Mouse (Mus musculus): Measurements from ENCODE around the gene Clip4. TPM values are rescaled to one million over a fixed set of nuclear protein-coding genes. Genes with fewer than 3 reads are reported as not detected.

Clip4 gene
- polyA plus RNA-seq, 2 experiments, result 0.14 to 0.17 TPM

DNA sequence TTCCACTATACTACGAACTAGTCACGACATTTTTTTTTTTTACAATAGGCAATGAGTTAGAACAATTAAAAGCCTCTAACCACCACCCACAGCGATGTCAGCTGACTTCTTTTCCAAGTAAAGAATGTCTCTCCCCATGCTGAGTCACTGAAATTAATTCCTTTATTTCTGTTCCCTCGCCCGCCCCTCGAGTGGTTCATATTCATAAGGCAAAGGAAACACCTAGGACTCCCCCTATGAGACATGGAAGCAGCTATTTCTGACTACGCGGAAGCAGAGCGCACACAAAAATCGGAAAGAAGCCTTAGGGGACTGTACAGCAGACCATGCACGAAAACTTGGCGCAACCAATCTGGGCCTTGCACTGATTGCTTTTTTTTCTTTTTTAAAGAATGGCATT lies 100.6 kb downstream of the Clip4 start:
- ATAC-seq (ENCODE audit: insufficient read depth) (no peak), DNase-seq (ENCODE audit: low read depth in 3 of 3, low spot score in 3 of 3) (no peak)
- Histone ChIP-seq H3K9ac (replicated peaks) (no peak overlapping the region), H3K4me3 (ENCODE audit: insufficient read depth in 1 of 2, low read depth in 2 of 2, low read length in 2 of 2) (no peak overlapping the region), H3K4me1 (replicated peaks; ENCODE audit: control insufficient read depth in 2 of 2, insufficient read depth in 2 of 2, low read length in 1 of 2) (no peaks in the 10 kb centered on the region), H3K27me3 (ENCODE audit: control insufficient read depth, insufficient read depth, low read length) (peaks cover 8% of the 10 kb centered on the region), H3K27ac (no peak overlapping the region), H3K36me3 (replicated peaks; ENCODE audit: control insufficient read depth, insufficient read depth, low read depth) (no peaks in the 10 kb centered on the region), H3K9me3 (ENCODE audit: control insufficient read depth, low read length) (no peaks in the 10 kb centered on the region), H3K4me2 (ENCODE audit: low read depth) (no peak overlapping the region)
- WGBS (ENCODE audit: insufficient replicate concordance), result 75% methylated on average over 12 of the region's 12 CpGs
- TF ChIP-seq EP300 (IDR thresholded peaks at IDR 0.05; ENCODE audit: low read depth) (no peak), CTCF (IDR thresholded peaks at IDR 0.05; ENCODE audit: low read depth) (no peak)

DNA sequence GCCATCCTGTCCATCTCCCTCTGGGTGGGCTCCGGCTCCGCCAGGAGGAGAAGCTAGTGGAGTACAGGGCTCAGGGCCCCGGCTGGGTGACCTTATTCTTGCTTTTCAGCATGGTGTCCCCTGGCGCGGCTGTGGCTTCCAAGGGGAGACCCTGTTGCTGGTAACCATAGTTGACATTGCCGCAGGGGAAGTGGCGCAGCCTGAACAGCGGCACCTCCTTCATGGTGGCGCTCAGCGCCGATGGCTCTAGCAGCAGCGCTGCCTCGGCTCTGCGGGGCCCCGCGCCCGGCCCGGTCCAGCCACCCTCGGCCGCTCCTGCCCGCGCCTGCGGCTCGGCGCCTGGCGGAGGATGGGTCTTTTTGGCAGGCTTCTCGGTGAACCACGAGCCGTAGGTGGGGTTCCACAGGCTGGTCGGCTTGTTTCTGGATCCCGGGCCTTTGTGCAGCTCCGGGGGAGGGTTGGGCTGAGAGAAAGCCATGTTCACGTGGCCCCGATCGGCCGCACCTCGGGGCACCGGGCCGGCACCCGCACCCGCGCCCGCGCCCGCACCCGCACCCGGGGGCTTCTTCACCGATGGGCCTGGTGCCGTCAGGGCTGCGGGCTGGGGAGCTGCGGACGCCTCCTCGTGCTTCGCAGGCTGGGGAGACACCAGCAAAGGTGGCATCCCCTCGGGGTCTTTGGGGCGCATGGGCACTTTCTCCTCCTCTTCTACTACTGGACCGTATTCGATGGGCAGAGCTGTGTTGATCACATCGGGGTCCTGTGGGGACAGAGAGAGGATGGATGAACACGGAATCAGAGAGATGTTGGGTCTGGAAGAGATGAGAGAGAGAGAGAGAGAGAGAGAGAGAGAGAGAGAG lies 101.3 kb downstream of the Clip4 start:
- 7% methylated on average over 60 of the region's 60 CpGs for WGBS (ENCODE audit: insufficient replicate concordance)
- H3K4me3 ChIP-seq (ENCODE audit: insufficient read depth in 1 of 2, low read depth in 2 of 2, low read length in 2 of 2), result peak overlapping the region; percentile 18 to 38; a peak in 3 of 4 replicates
- no peak for TF ChIP-seq CTCF (IDR thresholded peaks at IDR 0.05; ENCODE audit: low read depth)
- no peak for TF ChIP-seq EP300 (IDR thresholded peaks at IDR 0.05; ENCODE audit: low read depth)
- peak overlapping the region; percentile 48 for H3K4me2 ChIP-seq (ENCODE audit: low read depth)
- H3K36me3 ChIP-seq (replicated peaks; ENCODE audit: control insufficient read depth, insufficient read depth, low read depth), result no peaks in the 10 kb centered on the region
- no peak overlapping the region for H3K9ac ChIP-seq (replicated peaks)
- peaks cover 8% of the 10 kb centered on the region for H3K27me3 ChIP-seq (ENCODE audit: control insufficient read depth, insufficient read depth, low read length)
- DNase-seq (ENCODE audit: low read depth in 3 of 3, low spot score in 3 of 3) (no peak), ATAC-seq (ENCODE audit: insufficient read depth) (no peak)
- no peak overlapping the region for H3K27ac ChIP-seq
- H3K4me1 ChIP-seq (replicated peaks; ENCODE audit: control insufficient read depth in 2 of 2, insufficient read depth in 2 of 2, low read length in 1 of 2), result no peaks in the 10 kb centered on the region
- no peaks in the 10 kb centered on the region for H3K9me3 ChIP-seq (ENCODE audit: control insufficient read depth, low read length)

GRCm38 (mm10) chr17:71870232-71870621 lies 102.0 kb downstream of the Clip4 start:
- ATAC-seq (ENCODE audit: insufficient read depth) (no peak), DNase-seq (ENCODE audit: low read depth in 3 of 3, low spot score in 3 of 3) (no peak)
- Histone ChIP-seq H3K4me2 (ENCODE audit: low read depth) (no peak overlapping the region), H3K9me3 (ENCODE audit: control insufficient read depth, low read length) (no peaks in the 10 kb centered on the region), H3K27me3 (ENCODE audit: control insufficient read depth, insufficient read depth, low read length) (peaks cover 8% of the 10 kb centered on the region), H3K36me3 (replicated peaks; ENCODE audit: control insufficient read depth, insufficient read depth, low read depth) (no peaks in the 10 kb centered on the region), H3K4me3 (ENCODE audit: insufficient read depth in 1 of 2, low read depth in 2 of 2, low read length in 2 of 2) (no peak overlapping the region), H3K27ac (no peak overlapping the region), H3K9ac (replicated peaks) (no peak overlapping the region), H3K4me1 (replicated peaks; ENCODE audit: control insufficient read depth in 2 of 2, insufficient read depth in 2 of 2, low read length in 1 of 2) (no peaks in the 10 kb centered on the region)
- TF ChIP-seq CTCF (IDR thresholded peaks at IDR 0.05; ENCODE audit: low read depth) (no peak), EP300 (IDR thresholded peaks at IDR 0.05; ENCODE audit: low read depth) (no peak)
- WGBS (ENCODE audit: insufficient replicate concordance), result 66% methylated on average over 8 of the region's 8 CpGs

DNA sequence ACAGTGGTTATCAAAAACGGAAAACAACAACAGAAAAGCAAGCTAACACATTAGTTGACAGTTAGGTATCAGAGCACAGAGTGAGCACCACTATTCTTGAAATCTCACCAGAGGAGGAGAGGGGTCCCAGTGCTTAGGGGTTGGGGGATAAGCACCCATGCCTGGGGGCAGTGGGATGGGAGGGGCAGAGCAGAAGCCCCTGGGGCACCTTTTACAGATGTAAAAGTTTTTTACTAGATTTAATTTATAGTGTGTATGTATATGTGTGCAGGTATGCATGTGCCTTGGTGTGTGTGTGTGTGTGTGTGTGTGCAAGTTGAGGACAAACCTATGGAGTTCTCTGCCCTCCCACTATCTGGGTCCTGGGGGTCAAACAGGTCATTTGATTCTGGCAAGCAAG lies 102.4 kb downstream of the Clip4 start:
- no peak for TF ChIP-seq CTCF (IDR thresholded peaks at IDR 0.05; ENCODE audit: low read depth)
- no peak for TF ChIP-seq EP300 (IDR thresholded peaks at IDR 0.05; ENCODE audit: low read depth)
- no peak overlapping the region for H3K4me2 ChIP-seq (ENCODE audit: low read depth)
- no peaks in the 10 kb centered on the region for H3K4me1 ChIP-seq (replicated peaks; ENCODE audit: control insufficient read depth in 2 of 2, insufficient read depth in 2 of 2, low read length in 1 of 2)
- H3K9me3 ChIP-seq (ENCODE audit: control insufficient read depth, low read length), result no peaks in the 10 kb centered on the region
- no peak overlapping the region for H3K9ac ChIP-seq (replicated peaks)
- H3K4me3 ChIP-seq (ENCODE audit: insufficient read depth in 1 of 2, low read depth in 2 of 2, low read length in 2 of 2), result no peak overlapping the region
- no peak for DNase-seq (ENCODE audit: low read depth in 3 of 3, low spot score in 3 of 3)
- 41% methylated on average over 1 of the region's 1 CpGs for whole genome bisulfite sequencing (ENCODE audit: insufficient replicate concordance)
- no peak overlapping the region for H3K27ac ChIP-seq
- ATAC-seq (ENCODE audit: insufficient read depth), result no peak
- peaks cover 8% of the 10 kb centered on the region for H3K27me3 ChIP-seq (ENCODE audit: control insufficient read depth, insufficient read depth, low read length)
- H3K36me3 ChIP-seq (replicated peaks; ENCODE audit: control insufficient read depth, insufficient read depth, low read depth), result no peaks in the 10 kb centered on the region

DNA sequence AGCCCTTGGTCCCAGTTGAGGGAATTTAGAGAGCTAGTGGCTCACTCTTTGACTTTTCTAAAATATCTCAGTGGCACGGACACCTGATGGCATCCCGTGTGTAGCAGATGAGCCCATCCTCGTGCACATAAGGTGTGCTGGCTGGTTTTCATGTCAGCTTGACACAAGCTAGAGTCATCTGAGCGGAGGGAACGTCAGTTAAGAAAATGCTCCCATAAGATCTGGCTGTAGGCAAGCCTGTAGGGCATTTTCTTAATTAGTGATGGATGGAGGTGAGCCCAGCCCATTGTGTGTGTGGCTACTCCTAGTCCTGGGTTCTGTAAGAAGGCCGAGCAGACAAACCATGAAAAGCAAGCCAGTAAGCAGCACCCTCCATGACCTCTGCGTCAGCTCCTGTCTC lies 103.7 kb downstream of the Clip4 start:
- H3K4me3 ChIP-seq (ENCODE audit: insufficient read depth in 1 of 2, low read depth in 2 of 2, low read length in 2 of 2), result no peak overlapping the region
- H3K27me3 ChIP-seq (ENCODE audit: control insufficient read depth, insufficient read depth, low read length), result peaks cover 8% of the 10 kb centered on the region
- WGBS (ENCODE audit: insufficient replicate concordance), result 62% methylated on average over 7 of the region's 7 CpGs
- no peak overlapping the region for H3K9ac ChIP-seq (replicated peaks)
- H3K9me3 ChIP-seq (ENCODE audit: control insufficient read depth, low read length), result no peaks in the 10 kb centered on the region
- H3K4me2 ChIP-seq (ENCODE audit: low read depth), result no peak overlapping the region
- TF ChIP-seq CTCF (IDR thresholded peaks at IDR 0.05; ENCODE audit: low read depth) (no peak), EP300 (IDR thresholded peaks at IDR 0.05; ENCODE audit: low read depth) (no peak)
- H3K27ac ChIP-seq, result no peak overlapping the region
- H3K36me3 ChIP-seq (replicated peaks; ENCODE audit: control insufficient read depth, insufficient read depth, low read depth), result no peaks in the 10 kb centered on the region
- DNase-seq (ENCODE audit: low read depth in 3 of 3, low spot score in 3 of 3) (no peak), ATAC-seq (ENCODE audit: insufficient read depth) (no peak)
- no peaks in the 10 kb centered on the region for H3K4me1 ChIP-seq (replicated peaks; ENCODE audit: control insufficient read depth in 2 of 2, insufficient read depth in 2 of 2, low read length in 1 of 2)

Measured in liver, embryonic 14.5 days (tissue).